Mouse (Mus musculus) retina, embryonic 14.5 days (tissue): ENCODE data around the gene Nrl.

ENCODE experiments used
- DNase-seq: peaks from one replicate; pipeline ENCODE4 v3.0.0-alpha.2; 2015; ENCODE audit warnings: low spot score

Gene Nrl

DNA sequence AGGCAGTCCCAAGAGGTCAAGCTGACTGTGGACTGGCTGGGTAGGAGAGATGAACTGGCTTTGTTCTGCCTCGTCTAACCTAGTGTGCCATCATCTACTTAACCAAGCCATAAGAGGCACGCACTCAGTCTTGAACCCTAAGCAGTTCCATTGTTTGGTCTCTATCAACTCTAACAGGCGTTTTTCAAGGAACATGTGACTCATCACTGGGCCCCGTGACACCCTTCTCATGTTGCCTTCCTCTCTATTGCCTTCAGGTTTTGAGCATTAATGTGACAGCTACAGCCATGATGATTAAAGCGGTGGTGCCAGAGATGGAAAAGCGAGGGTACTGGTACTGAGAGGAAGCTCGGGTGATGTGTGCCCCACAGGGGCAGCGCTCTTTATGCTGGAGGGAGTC lies 37.9 kb downstream of the Nrl start:
- DNase-seq: no peak

DNA sequence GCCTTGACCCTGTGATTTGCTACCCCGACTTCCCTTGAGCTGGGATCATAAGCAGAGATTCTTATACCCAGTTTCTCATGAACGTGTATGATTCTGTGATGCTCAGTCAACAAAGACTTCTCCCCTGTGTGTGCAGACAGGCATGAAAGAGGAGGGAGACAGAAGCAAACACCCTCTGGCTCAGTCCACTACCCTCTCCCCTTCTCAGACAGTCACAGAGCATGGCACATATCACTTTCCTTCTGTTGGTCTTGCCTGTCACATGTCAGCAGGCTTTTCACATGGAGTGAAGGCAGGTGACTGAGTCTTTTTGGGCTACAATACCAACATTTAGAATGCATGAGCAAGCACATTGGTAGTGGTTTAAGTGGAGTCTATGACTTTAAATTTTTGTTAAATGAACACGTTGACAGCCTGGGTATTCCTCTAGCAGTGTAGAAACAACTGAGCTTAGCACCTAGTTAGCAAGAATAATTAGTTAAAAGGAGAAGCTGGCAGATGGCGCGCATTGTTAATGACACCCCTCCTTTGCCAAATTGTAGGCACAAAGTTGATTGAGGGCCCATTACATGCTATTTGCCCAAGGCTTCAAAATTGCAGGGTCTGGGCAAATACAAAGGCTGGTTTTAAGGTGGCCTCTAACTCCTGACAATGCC lies 40.2 kb downstream of the Nrl start:
- no peak for DNase-seq

GRCm38 (mm10) chr14:55479629-55480028 lies 45.2 kb downstream of the Nrl start:
- DNase-seq: no peak

- DNase-seq: peak; percentile 89
Measured at GRCm38 (mm10) chr14:55478651-55479599, 45.9 kb downstream of the Nrl start, which contains the start of gene Dhrs4. Dhrs4 (plus strand) TSS chr14:55478758.

GRCm38 (mm10) chr14:55477829-55478228 lies 47.0 kb downstream of the Nrl start:
- no peak for DNase-seq

- no peak for DNase-seq
Measured at GRCm38 (mm10) chr14:55477421-55477820, 47.4 kb downstream of the Nrl start.

- DNase-seq: no peak
Measured at GRCm38 (mm10) chr14:55475654-55476053, 49.1 kb downstream of the Nrl start.

- no peak for DNase-seq
Measured at GRCm38 (mm10) chr14:55470806-55471205, 54.0 kb downstream of the Nrl start.

GRCm38 (mm10) chr14:55469821-55470220 lies 55.0 kb downstream of the Nrl start:
- DNase-seq: no peak

GRCm38 (mm10) chr14:55469041-55469440 lies 55.7 kb downstream of the Nrl start:
- DNase-seq: no peak
